Mouse (Mus musculus): ENCODE results near the gene Oit3. TPM values are rescaled to one million over a fixed set of nuclear protein-coding genes. Genes with fewer than 3 reads are reported as not detected.

Oit3 gene
- total RNA-seq (2021): under 1 TPM; 0.19 to 0.35 TPM
- long read RNA-seq, experiment 1: 0 reads
- long read RNA-seq, experiment 2: 0 reads

DNA sequence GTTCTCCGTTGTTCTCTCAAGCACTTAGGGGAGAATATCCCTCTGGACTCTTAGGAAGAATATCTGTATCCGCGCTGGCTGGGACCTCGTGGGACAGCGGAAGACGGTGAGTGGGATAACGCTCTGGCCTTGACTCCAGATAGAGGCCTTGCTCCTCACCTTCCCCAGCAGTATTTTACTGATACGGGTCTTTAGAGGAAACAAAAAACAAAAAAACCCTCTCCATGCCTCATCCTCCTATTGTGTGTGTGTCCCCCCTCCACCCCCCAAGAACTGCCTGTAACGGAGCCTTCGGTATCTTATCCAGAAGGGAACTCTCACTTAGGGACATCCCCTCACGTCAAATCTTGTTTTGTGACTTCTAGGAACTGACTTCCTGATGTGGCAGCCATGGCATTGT is at the start of gene Oit3:
Gene Oit3, minus strand, starts transcription at position 44 of the 400 bp plus-strand sequence.
- DNase-seq (ENCODE audit: low spot score in 2 of 2): no peak

DNA sequence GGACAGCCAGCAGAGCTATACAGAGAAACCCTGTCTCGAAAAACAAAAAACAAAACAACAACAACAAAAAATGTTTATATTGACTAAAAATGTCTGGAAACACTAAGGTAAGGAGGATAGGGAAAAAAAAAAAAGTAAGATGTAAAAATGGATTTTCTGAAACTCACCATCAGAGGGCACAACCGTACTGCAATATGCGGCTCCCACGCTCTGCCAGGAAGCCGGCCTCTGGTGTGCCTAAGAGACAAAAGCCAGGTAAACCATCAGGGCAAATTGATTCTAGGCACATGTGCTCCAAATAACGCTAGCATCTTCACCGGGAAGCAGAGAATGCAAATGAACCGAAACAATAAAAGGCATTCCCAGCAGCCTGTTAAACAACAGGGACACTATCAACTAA is 49.3 kb upstream of the Oit3 start:
- DNase-seq (ENCODE audit: low spot score in 2 of 2): peak; percentile 31 to 44

GRCm38 (mm10) chr10:59489411-59489810 is 47.8 kb upstream of the Oit3 start:
- no peak for DNase-seq (ENCODE audit: low spot score in 2 of 2)

- DNase-seq (ENCODE audit: low spot score in 2 of 2): no peak
Measured at GRCm38 (mm10) chr10:59487351-59487750, 45.8 kb upstream of the Oit3 start.

- no peak for DNase-seq (ENCODE audit: low spot score in 2 of 2)
Measured at GRCm38 (mm10) chr10:59484318-59484717, 42.7 kb upstream of the Oit3 start.

- no peak for DNase-seq (ENCODE audit: low spot score in 2 of 2)
Measured at GRCm38 (mm10) chr10:59481381-59481780, 39.8 kb upstream of the Oit3 start.

- DNase-seq (ENCODE audit: low spot score in 2 of 2): peak in 1 of 2 experiments; percentile 29
Measured at GRCm38 (mm10) chr10:59470451-59470850, 28.9 kb upstream of the Oit3 start.

DNA sequence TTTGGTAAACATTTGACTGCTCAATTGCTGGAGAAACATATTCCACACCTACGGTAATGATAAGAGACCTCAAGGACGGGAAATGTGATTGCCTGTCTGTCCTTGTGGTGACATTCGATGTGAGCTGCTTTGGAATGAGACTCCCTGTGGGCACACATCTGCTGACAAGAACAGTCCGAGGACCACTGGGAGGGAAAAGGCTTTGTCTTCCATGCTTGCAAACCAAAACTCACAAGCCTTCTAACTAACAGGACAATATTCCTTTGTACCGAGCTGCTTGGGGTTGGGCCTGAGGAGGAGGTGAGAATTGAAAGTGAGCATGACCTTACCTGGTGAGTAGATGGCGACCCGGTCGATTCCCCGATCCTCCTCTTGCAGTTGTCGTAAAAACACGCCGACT is 25.7 kb upstream of the Oit3 start:
- DNase-seq (ENCODE audit: low spot score in 2 of 2): no peak

GRCm38 (mm10) chr10:59466626-59467025 is 25.0 kb upstream of the Oit3 start:
- DNase-seq (ENCODE audit: low spot score in 2 of 2): no peak

DNA sequence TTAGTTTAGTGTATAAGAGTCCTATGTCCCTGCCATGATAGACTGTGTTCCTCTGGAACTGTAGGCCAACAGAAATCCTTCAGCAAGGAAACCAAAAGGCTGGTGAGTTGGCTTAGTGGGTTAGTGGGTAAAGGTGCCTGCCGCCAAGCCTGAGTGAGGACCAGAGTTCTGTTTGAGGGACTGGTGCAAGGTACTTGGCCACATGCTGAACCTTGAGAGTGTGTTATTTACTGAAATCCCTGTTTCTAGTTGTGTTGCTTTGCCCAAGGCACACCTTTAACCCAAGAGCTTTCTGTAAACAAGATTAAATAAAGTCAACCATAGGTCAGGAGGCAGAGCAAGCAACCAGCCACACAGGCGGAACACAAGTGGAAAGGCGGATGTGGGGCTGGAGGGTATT is 24.0 kb upstream of the Oit3 start:
- no peak for DNase-seq (ENCODE audit: low spot score in 2 of 2)

GRCm38 (mm10) chr10:59462307-59462706 is 20.7 kb upstream of the Oit3 start:
- DNase-seq (ENCODE audit: low spot score in 2 of 2): no peak

DNA sequence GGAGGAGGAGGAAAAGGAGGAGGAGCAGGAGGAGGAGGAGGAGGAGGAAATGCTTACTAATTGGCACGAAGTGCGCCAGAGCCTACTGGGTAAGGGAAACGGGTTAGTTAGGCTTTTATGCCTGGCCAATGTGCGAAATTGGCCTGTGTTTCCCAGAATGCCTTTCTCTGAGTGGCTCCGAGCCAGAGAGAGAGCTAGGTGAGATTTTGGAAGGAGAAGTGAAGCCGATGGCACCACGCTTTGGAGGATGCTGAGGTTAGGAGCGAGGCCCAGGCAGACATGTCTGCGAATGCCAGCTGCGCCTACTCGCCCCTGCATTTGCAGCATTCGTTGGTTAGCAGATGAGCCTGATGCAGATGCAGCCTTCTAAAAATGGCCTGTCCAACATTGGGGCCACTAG is 18.2 kb upstream of the Oit3 start:
- peak; percentile 51 to 58 for DNase-seq (ENCODE audit: low spot score in 2 of 2)

DNA sequence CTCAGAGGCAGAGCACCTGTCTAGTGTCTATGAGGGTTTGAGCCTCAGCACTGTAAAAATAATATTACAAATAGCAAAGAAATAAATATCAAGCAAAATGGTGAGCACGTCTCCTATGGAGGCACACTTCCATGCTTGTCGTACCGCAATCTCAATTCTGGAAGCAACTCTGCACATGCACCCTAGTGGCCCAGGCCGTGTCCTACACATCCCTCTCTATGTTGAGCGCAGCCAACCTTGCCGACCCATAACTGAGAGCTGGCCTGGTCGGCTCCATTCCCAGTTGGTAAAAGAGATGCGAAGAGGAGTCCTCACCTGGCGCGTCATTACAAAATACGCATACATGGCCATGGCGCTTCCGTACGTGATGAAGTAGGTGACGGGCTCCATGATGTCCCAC is 13.1 kb upstream of the Oit3 start:
- DNase-seq (ENCODE audit: low spot score in 2 of 2): no peak

DNA sequence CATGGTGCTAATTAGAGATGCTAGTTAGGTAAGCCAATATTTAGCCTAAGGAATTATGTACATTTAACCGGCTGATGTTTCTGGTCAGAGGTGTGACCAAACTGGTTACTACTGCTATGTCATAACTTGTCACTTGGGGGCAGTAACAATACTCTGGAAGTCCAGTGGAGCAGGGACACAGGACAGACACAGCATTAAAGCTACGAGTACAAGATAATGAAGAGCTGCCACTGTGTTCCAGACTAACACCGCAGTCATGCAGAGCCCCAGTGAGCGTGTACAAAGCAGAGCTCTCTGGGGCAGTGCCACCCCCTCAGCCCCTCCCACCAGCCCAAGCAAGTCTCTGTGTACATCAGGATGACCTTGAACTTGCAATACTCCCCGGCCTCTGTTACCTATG is 10.3 kb upstream of the Oit3 start:
- DNase-seq (ENCODE audit: low spot score in 2 of 2): peak in 1 of 2 experiments; percentile 30

DNA sequence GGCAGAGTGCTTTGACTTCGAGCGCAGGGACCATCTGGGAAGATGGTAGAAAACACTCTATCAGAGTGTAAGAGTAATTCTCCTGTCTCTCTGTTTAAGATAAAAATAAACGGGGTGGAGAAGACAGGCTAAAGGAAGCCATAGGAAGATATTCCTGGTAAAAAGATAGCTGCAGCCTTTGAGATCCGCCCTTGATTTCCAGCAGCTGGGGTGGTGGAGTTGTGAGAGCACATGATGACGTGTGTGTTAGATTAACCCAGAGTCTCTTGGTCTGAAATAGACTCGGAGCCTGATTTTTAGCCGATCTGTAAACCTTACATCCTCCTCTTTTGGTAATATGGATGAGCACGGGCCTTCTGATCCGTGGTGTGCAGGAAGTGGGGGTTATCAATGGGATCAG is 6.0 kb upstream of the Oit3 start:
- peak; percentile 22 to 42 for DNase-seq (ENCODE audit: low spot score in 2 of 2)

DNA sequence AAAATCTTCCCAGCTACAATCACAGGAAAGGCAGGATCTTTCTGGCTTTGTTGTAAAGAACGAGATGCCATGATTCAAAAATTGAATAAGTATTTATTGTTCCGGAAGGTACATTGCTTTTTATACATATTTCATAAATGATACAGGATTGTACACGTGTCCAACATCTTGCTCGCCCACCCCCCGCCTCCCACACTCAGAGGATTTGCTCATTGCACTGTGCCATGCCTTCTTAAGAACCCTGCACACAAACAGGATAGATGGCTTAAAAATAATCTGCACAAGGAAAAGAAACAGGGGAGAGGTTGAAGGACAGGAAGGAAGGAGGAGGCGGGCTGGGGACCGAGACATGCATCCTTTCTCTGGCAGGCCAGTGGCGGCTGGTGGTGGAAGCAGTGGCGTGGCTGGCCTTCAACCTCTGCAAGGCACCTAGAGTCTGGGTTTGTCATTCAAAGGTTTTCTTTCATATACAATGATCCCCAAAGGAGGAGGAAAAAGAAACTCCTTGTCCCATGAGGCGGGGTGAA is 5.4 kb upstream of the Oit3 start:
- DNase-seq (ENCODE audit: low spot score in 2 of 2): peak in 1 of 2 experiments; percentile 19

GRCm38 (mm10) chr10:59444635-59445034 is 3.1 kb upstream of the Oit3 start:
- no peak for DNase-seq (ENCODE audit: low spot score in 2 of 2)

DNA sequence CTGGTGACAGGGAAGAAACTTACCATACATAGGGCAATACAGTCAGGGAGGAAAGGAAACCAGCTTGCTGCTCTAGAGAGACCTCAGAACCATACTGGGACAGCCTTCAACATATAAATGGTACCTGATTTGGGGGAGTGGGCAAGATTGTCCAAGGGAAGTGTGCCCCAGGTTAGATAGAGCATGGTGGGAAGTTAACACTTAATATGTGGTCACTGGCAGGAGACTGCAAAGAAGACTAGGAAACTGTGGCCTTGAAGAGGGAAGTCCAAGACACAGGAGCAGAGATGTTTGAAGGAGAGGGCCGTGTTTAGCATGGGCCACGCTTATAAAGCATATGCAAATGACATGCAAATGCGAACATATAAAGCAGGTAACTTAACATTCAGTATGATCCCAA is 2.5 kb upstream of the Oit3 start:
- no peak for DNase-seq (ENCODE audit: low spot score in 2 of 2)

DNA sequence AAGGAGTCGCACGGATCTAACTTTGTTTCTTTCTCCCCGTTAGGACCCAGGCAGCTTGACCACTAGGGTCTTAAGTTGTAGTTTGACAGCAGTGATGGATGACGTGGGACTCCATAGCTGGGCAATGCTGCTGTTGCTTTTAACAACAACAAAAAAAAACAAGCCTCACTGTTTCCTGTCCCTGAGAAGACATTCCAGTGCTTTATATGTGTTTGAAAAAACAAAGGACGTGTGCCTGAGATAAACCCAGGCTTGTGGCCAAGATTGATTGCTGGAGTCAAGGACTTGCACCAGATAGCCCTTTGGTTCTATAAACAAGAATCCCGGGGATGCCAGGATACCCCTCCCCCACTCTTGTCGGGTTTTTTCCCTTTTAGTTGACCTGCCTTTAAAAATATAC is 1.6 kb upstream of the Oit3 start:
- no peak for DNase-seq (ENCODE audit: low spot score in 2 of 2)

GRCm38 (mm10) chr10:59440177-59440576 is 1.4 kb downstream of the Oit3 start:
- no peak for DNase-seq (ENCODE audit: low spot score in 2 of 2)

DNA sequence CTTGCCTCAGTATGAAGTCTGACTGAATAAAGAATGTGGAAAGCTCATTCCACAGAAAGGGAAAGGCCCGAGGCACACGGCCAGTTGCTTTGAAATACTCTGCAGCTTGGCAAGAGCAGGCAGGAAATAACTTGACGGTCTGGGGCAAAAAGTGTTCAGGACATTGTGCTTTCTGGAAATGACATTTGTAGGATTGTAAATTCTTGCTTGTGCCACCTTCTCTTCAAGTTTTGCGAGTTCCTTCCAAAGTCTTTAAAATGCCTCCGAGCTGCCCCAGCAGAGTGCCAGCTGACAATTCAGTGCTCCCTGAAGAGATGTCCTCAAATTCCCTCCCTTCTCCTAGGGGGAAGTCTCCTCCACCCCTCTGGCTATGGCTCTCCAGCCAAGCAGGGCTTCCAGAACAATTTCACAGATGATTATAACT is 2.1 kb downstream of the Oit3 start:
- DNase-seq (ENCODE audit: low spot score in 2 of 2): no peak

GRCm38 (mm10) chr10:59438651-59439050 is 2.9 kb downstream of the Oit3 start:
- no peak for DNase-seq (ENCODE audit: low spot score in 2 of 2)

GRCm38 (mm10) chr10:59435746-59436145 is 5.8 kb downstream of the Oit3 start:
- DNase-seq (ENCODE audit: low spot score in 2 of 2): no peak

All from left cerebral cortex, adult 18-20 months (tissue).